Mouse (Mus musculus) heart, postnatal 25 days (tissue): ENCODE measurements around the gene Pglyrp1. TPM values are rescaled to one million over a fixed set of nuclear protein-coding genes. Genes with fewer than 3 reads are reported as not detected.

ENCODE experiments used
- DNase-seq: peaks from one replicate; pipeline ENCODE4 v3.0.0; 2022; ENCODE audit warnings: low spot score
- intact Hi-C: fragments of 180-260 bp; cut with DNase I; formaldehyde crosslinking; loops from one replicate; pipeline ENCODE4 v1.15.1; 2025
- total RNA-seq, 2 experiments: library from RNA; stranded (reverse); gene quantifications; 2 replicates each; pipeline ENCODE4 v1.2.3; 2021

The Pglyrp1 gene
- total RNA-seq, 2 experiments from 2014 or later = 1.2 to 1.7 TPM

GRCm38 (mm10) chr7:18883991-18884744, 13.0 kb downstream of the Pglyrp1 start:
- no peak for DNase-seq
- intact Hi-C loops = no loop called here

- no peak for DNase-seq
- intact Hi-C loops = no loop called here
These were observed 13.8 kb downstream of the Pglyrp1 start for GRCm38 (mm10) chr7:18884745-18885422.

GRCm38 (mm10) chr7:18886963-18887362, 15.8 kb downstream of the Pglyrp1 start:
- intact Hi-C loops = no loop called here
- DNase-seq = no peak

- DNase-seq = no peak
- intact Hi-C loops = no loop called here
These were observed 19.7 kb downstream of the Pglyrp1 start for GRCm38 (mm10) chr7:18890848-18891247.

GRCm38 (mm10) chr7:18891872-18892599, 20.9 kb downstream of the Pglyrp1 start:
- intact Hi-C loops = no loop called here

GRCm38 (mm10) chr7:18893009-18893408, 21.9 kb downstream of the Pglyrp1 start:
- DNase-seq = no peak
- intact Hi-C loops = no loop called here

More at GRCm38 (mm10) chr7:18891872-18892599, 20.9 kb downstream of the Pglyrp1 start:
- DNase-seq = peak; percentile 47

- no peak for DNase-seq
- intact Hi-C loops = no loop called here
These were observed 22.7 kb downstream of the Pglyrp1 start for GRCm38 (mm10) chr7:18893651-18894430.

GRCm38 (mm10) chr7:18896536-18896935, 25.4 kb downstream of the Pglyrp1 start:
- intact Hi-C loops = loop anchor here (1.0 to 5.0 kb wide), 3 partner anchors 71 to 110 kb away; no protein-coding TSS in a partner anchor
- no peak for DNase-seq

GRCm38 (mm10) chr7:18900513-18900912, 29.4 kb downstream of the Pglyrp1 start:
- intact Hi-C loops = no loop called here

GRCm38 (mm10) chr7:18902486-18902885, 31.4 kb downstream of the Pglyrp1 start:
- intact Hi-C loops = no loop called here
- no peak for DNase-seq

More at GRCm38 (mm10) chr7:18900513-18900912, 29.4 kb downstream of the Pglyrp1 start:
- no peak for DNase-seq

- intact Hi-C loops = loop anchor here (5.0 kb wide), 1 partner anchor 57 kb away; no protein-coding TSS in a partner anchor
- DNase-seq = no peak
These were observed 33.8 kb downstream of the Pglyrp1 start for GRCm38 (mm10) chr7:18904971-18905370.

GRCm38 (mm10) chr7:18909797-18910196, 38.7 kb downstream of the Pglyrp1 start:
- intact Hi-C loops = loop anchor here (5.0 kb wide), 1 partner anchor 53 kb away; no protein-coding TSS in a partner anchor
- no peak for DNase-seq

- peak; percentile 97 for DNase-seq
- intact Hi-C loops = no loop called here
These were observed 39.2 kb downstream of the Pglyrp1 start, which contains the start of gene Ccdc61 for GRCm38 (mm10) chr7:18910241-18910831. Gene Ccdc61, minus strand, starts transcription at chr7:18910415.

GRCm38 (mm10) chr7:18916254-18916653, 45.1 kb downstream of the Pglyrp1 start:
- intact Hi-C loops = no loop called here
- DNase-seq = no peak

GRCm38 (mm10) chr7:18917931-18918330, 46.8 kb downstream of the Pglyrp1 start:
- DNase-seq = no peak
- intact Hi-C loops = no loop called here

- intact Hi-C loops = no loop called here
- DNase-seq = peak; percentile 65
These were observed 49.9 kb downstream of the Pglyrp1 start for GRCm38 (mm10) chr7:18921069-18921468.

GRCm38 (mm10) chr7:18922807-18923206, 51.7 kb downstream of the Pglyrp1 start:
- no peak for DNase-seq
- intact Hi-C loops = loop anchor here (2.0 kb wide), 1 partner anchor 70 kb away; no protein-coding TSS in a partner anchor

- DNase-seq = no peak
- intact Hi-C loops = loop anchor here (2.0 kb wide), 1 partner anchor 70 kb away; no protein-coding TSS in a partner anchor
These were observed 52.1 kb downstream of the Pglyrp1 start for GRCm38 (mm10) chr7:18923267-18923666.

- intact Hi-C loops = loop anchor here (2.0 kb wide), 1 partner anchor 69 kb away; no protein-coding TSS in a partner anchor
- DNase-seq = no peak
These were observed 52.6 kb downstream of the Pglyrp1 start for GRCm38 (mm10) chr7:18923711-18924191.
